Mouse (Mus musculus): Measurements from ENCODE around the gene Asb12. TPM values are rescaled to one million over a fixed set of nuclear protein-coding genes. Genes with fewer than 3 reads are reported as not detected.
"Not testable (repeated sequence)": the region's sequence is repeated elsewhere in the genome, so short reads cannot be mapped to it uniquely, and the experiment has no call there.

Asb12 gene
- polyA plus RNA-seq (2015; fragmentation: Nextera tagmentation; extraction: Ambion mirVana): 0.31 TPM in 1 of 2 replicates, not detected in the other

- Histone ChIP-seq H3K9me3 (ENCODE audit: low read length) (no peaks in the 10 kb centered on the region), H3K27ac (ENCODE audit: low read depth) (no peak within 1 kb of the TSS), H3K4me2 (ENCODE audit: low read depth, low read length) (no peak within 1 kb of the TSS), H3K4me1 (ENCODE audit: insufficient read depth) (no peaks in the 10 kb centered on the region), H3K36me3 (replicated peaks; ENCODE audit: insufficient read depth, low read length) (no peaks in the 10 kb centered on the region), H3K4me3 (ENCODE audit: low read depth, low read length) (no peak within 1 kb of the TSS), H3K9ac (replicated peaks) (no peak within 1 kb of the TSS), H3K27me3 (ENCODE audit: insufficient read depth, low read length) (no peaks in the 10 kb centered on the region)
- WGBS (ENCODE audit: insufficient replicate concordance): 67% methylated on average over 2 of the region's 2 CpGs
- no peak for DNase-seq
- ATAC-seq: no peak
- no peak for TF ChIP-seq CTCF (IDR thresholded peaks at IDR 0.05; ENCODE audit: low read depth)
- no peak for TF ChIP-seq EP300 (IDR thresholded peaks at IDR 0.05; ENCODE audit: low read depth)
Measured at GRCm38 (mm10) chrX:95557887-95558286, at the start of gene Asb12, which contains the start of gene Pfn5. Asb12 (minus strand) TSS chrX:95557987. Pfn5 (plus strand) TSS chrX:95558104.

DNA sequence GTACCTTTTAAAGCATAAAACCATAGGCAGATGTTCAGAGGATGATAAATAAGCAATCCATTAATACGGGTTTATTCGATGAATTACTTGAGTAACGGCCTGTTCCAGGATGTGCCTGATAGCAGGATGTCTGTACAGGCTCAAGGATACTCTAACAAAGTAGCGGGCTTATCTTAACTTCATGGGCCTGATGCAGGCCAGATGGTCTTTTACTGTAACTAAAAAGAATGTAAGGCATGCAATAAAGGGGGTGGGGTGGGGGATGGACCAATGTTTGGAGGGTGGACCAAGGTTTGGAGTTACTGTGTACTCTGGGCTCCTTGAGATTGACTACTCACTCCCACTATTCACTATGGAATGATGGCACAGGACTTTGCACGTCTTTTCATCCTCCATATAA, 42.8 kb upstream of the Asb12 start:
- H3K9ac ChIP-seq (replicated peaks): no peak overlapping the region
- DNase-seq (no peak), ATAC-seq (no peak)
- no peaks in the 10 kb centered on the region for H3K36me3 ChIP-seq (replicated peaks; ENCODE audit: insufficient read depth, low read length)
- TF ChIP-seq EP300 (IDR thresholded peaks at IDR 0.05; ENCODE audit: low read depth) (no peak), CTCF (IDR thresholded peaks at IDR 0.05; ENCODE audit: low read depth) (no peak)
- no peaks in the 10 kb centered on the region for H3K9me3 ChIP-seq (ENCODE audit: low read length)
- no peak overlapping the region for H3K27ac ChIP-seq (ENCODE audit: low read depth)
- H3K4me2 ChIP-seq (ENCODE audit: low read depth, low read length): no peak overlapping the region
- 67% methylated on average over 5 of the region's 5 CpGs for WGBS (ENCODE audit: insufficient replicate concordance)
- H3K27me3 ChIP-seq (ENCODE audit: insufficient read depth, low read length): no peaks in the 10 kb centered on the region
- H3K4me1 ChIP-seq (ENCODE audit: insufficient read depth): no peaks in the 10 kb centered on the region
- no peak overlapping the region for H3K4me3 ChIP-seq (ENCODE audit: low read depth, low read length)

GRCm38 (mm10) chrX:95554321-95554720, 3.5 kb downstream of the Asb12 start:
- Histone ChIP-seq H3K36me3 (replicated peaks; ENCODE audit: insufficient read depth, low read length) (no peaks in the 10 kb centered on the region), H3K4me1 (ENCODE audit: insufficient read depth) (no peaks in the 10 kb centered on the region), H3K4me2 (ENCODE audit: low read depth, low read length) (no peak overlapping the region), H3K9me3 (ENCODE audit: low read length) (no peaks in the 10 kb centered on the region), H3K27me3 (ENCODE audit: insufficient read depth, low read length) (no peaks in the 10 kb centered on the region), H3K4me3 (ENCODE audit: low read depth, low read length) (no peak overlapping the region), H3K9ac (replicated peaks) (no peak overlapping the region), H3K27ac (ENCODE audit: low read depth) (no peak overlapping the region)
- TF ChIP-seq CTCF (IDR thresholded peaks at IDR 0.05; ENCODE audit: low read depth): no peak
- TF ChIP-seq EP300 (IDR thresholded peaks at IDR 0.05; ENCODE audit: low read depth): no peak
- WGBS (ENCODE audit: insufficient replicate concordance): 61% methylated on average over 4 of the region's 4 CpGs
- no peak for DNase-seq
- no peak for ATAC-seq

GRCm38 (mm10) chrX:95535493-95535892, 22.3 kb downstream of the Asb12 start:
- not testable (repeated sequence) for ATAC-seq
- WGBS (ENCODE audit: insufficient replicate concordance): 55% methylated on average over 2 of the region's 2 CpGs

DNA sequence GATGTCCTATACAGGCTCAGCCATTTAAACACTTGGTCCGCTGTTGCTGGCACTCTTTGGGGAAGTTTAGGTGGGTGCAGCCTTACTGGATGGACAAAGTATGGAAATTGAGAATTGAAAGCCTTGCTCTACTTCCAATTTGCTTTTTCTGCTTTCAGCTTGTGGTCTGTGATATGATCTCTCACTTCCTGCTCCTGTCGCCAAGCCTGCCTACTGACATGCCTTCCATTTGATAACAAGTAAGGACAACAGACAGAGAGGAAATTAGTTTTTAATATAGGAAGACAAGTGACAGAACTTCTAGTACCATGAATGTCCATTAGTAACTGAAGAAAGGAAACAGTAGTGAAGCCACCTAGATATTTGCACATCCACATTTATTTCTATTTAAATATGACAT, 32.6 kb downstream of the Asb12 start:
- no peak overlapping the region for H3K4me2 ChIP-seq (ENCODE audit: low read depth, low read length)
- H3K36me3 ChIP-seq (replicated peaks; ENCODE audit: insufficient read depth, low read length): no peaks in the 10 kb centered on the region
- H3K4me1 ChIP-seq (ENCODE audit: insufficient read depth): no peaks in the 10 kb centered on the region
- no peak overlapping the region for H3K9ac ChIP-seq (replicated peaks)
- 29% methylated on average over 2 of the region's 2 CpGs for WGBS (ENCODE audit: insufficient replicate concordance)
- no peak overlapping the region for H3K4me3 ChIP-seq (ENCODE audit: low read depth, low read length)
- H3K9me3 ChIP-seq (ENCODE audit: low read length): no peaks in the 10 kb centered on the region
- TF ChIP-seq CTCF (IDR thresholded peaks at IDR 0.05; ENCODE audit: low read depth): no peak
- no peak for TF ChIP-seq EP300 (IDR thresholded peaks at IDR 0.05; ENCODE audit: low read depth)
- DNase-seq (no peak), ATAC-seq (no peak)
- no peak overlapping the region for H3K27ac ChIP-seq (ENCODE audit: low read depth)
- no peaks in the 10 kb centered on the region for H3K27me3 ChIP-seq (ENCODE audit: insufficient read depth, low read length)

More at GRCm38 (mm10) chrX:95535493-95535892, 22.3 kb downstream of the Asb12 start:
- H3K9ac ChIP-seq (replicated peaks); H3K27me3 ChIP-seq (ENCODE audit: insufficient read depth, low read length); H3K4me3 ChIP-seq (ENCODE audit: low read depth, low read length); DNase-seq; H3K27ac ChIP-seq (ENCODE audit: low read depth); H3K4me2 ChIP-seq (ENCODE audit: low read depth, low read length); H3K9me3 ChIP-seq (ENCODE audit: low read length); H3K4me1 ChIP-seq (ENCODE audit: insufficient read depth); H3K36me3 ChIP-seq (replicated peaks; ENCODE audit: insufficient read depth, low read length): not testable (repeated sequence)

- Histone ChIP-seq H3K36me3 (replicated peaks; ENCODE audit: insufficient read depth, low read length) (no peaks in the 10 kb centered on the region), H3K27ac (ENCODE audit: low read depth) (no peak overlapping the region), H3K9me3 (ENCODE audit: low read length) (no peaks in the 10 kb centered on the region), H3K4me3 (ENCODE audit: low read depth, low read length) (no peak overlapping the region), H3K9ac (replicated peaks) (no peak overlapping the region), H3K27me3 (ENCODE audit: insufficient read depth, low read length) (0 out of 2 replicates have a peak, but pooled peaks cover 4% of the 10 kb centered on the region), H3K4me2 (ENCODE audit: low read depth, low read length) (no peak overlapping the region), H3K4me1 (ENCODE audit: insufficient read depth) (no peaks in the 10 kb centered on the region)
- TF ChIP-seq EP300 (IDR thresholded peaks at IDR 0.05; ENCODE audit: low read depth) (no peak), CTCF (IDR thresholded peaks at IDR 0.05; ENCODE audit: low read depth) (no peak)
- ATAC-seq (no peak), DNase-seq (no peak)
Measured at GRCm38 (mm10) chrX:95523883-95524282, 33.9 kb downstream of the Asb12 start.

DNA sequence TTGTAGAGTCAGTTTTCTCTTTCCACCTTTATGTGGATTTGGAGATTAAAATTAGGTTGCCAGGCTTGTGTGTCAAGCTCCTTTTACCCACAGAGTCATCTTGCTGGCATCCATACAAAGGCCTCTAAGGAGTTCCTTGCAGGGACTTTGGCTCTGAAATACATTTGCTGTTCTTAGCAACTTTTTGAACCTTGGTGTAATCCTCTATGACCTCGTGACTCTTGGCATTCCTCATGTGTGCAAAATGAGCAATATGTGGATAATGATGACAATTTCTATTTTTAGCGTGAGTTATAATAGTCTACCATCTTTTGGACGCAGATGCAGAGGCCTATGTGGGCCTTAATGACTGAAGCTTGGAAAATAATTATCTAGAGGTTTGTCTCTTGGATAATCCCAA, 100.6 kb downstream of the Asb12 start:
- no peak for ATAC-seq
- Histone ChIP-seq H3K4me1 (ENCODE audit: insufficient read depth) (no peaks in the 10 kb centered on the region), H3K4me2 (ENCODE audit: low read depth, low read length) (no peak overlapping the region), H3K27ac (ENCODE audit: low read depth) (no peak overlapping the region), H3K9me3 (ENCODE audit: low read length) (no peaks in the 10 kb centered on the region), H3K4me3 (ENCODE audit: low read depth, low read length) (no peak overlapping the region), H3K27me3 (ENCODE audit: insufficient read depth, low read length) (no peaks in the 10 kb centered on the region), H3K9ac (replicated peaks) (no peak overlapping the region), H3K36me3 (replicated peaks; ENCODE audit: insufficient read depth, low read length) (no peaks in the 10 kb centered on the region)
- TF ChIP-seq EP300 (IDR thresholded peaks at IDR 0.05; ENCODE audit: low read depth) (no peak), CTCF (IDR thresholded peaks at IDR 0.05; ENCODE audit: low read depth) (no peak)
- WGBS (ENCODE audit: insufficient replicate concordance): 62% methylated on average over 3 of the region's 3 CpGs
- no peak for DNase-seq

All from liver, postnatal 0 days (tissue).